Mouse (Mus musculus): ENCODE data around the gene Clns1a. TPM values are rescaled to one million over a fixed set of nuclear protein-coding genes. Genes with fewer than 3 reads are reported as not detected.

Gene Clns1a
- polyA plus RNA-seq, 1 experiment from 2014 or later: 264 TPM

- DNase-seq (ENCODE audit: low spot score) (no peak), ATAC-seq (ENCODE audit: insufficient read depth, low FRiP score, low TSS enrichment) (no peak)
- Histone ChIP-seq H3K9me3 (ENCODE audit: control insufficient read depth, low read length) (no peaks in the 10 kb centered on the region), H3K27me3 (ENCODE audit: control insufficient read depth, insufficient read depth, low read length) (no peaks in the 10 kb centered on the region), H3K27ac (ENCODE audit: low read depth, low read length) (no peak overlapping the region), H3K9ac (ENCODE audit: low read length) (no peak overlapping the region), H3K4me1 (ENCODE audit: control insufficient read depth, insufficient read depth, low read length) (no peaks in the 10 kb centered on the region), H3K4me3 (ENCODE audit: low read depth, low read length) (no peak overlapping the region), H3K36me3 (ENCODE audit: control insufficient read depth, insufficient read depth, low read length) (no peaks in the 10 kb centered on the region; the same call in 1 of the 2 replicates), H3K4me2 (ENCODE audit: low read depth) (no peak overlapping the region)
- 92% methylated on average over 7 of the region's 7 CpGs for WGBS
These were observed 26.0 kb downstream of the Clns1a start for GRCm38 (mm10) chr7:97722278-97722918.

GRCm38 (mm10) chr7:97723646-97724538 lies 27.5 kb downstream of the Clns1a start:
- Histone ChIP-seq H3K4me3 (ENCODE audit: low read depth, low read length) (no peak overlapping the region), H3K9me3 (ENCODE audit: control insufficient read depth, low read length) (no peaks in the 10 kb centered on the region), H3K9ac (ENCODE audit: low read length) (no peak overlapping the region), H3K36me3 (ENCODE audit: control insufficient read depth, insufficient read depth, low read length) (no peaks in the 10 kb centered on the region; the same call in 1 of the 2 replicates), H3K4me1 (ENCODE audit: control insufficient read depth, insufficient read depth, low read length) (0 out of 2 replicates have a peak, but pooled peaks cover 4% of the 10 kb centered on the region), H3K4me2 (ENCODE audit: low read depth) (no peak overlapping the region), H3K27me3 (ENCODE audit: control insufficient read depth, insufficient read depth, low read length) (no peaks in the 10 kb centered on the region), H3K27ac (ENCODE audit: low read depth, low read length) (no peak overlapping the region)
- 92% methylated on average over 11 of the region's 11 CpGs for WGBS
- ATAC-seq (ENCODE audit: insufficient read depth, low FRiP score, low TSS enrichment): no peak
- no peak for DNase-seq (ENCODE audit: low spot score)

GRCm38 (mm10) chr7:97725401-97725800 lies 29.0 kb downstream of the Clns1a start:
- no peak overlapping the region for H3K4me3 ChIP-seq (ENCODE audit: low read depth, low read length)
- ATAC-seq (ENCODE audit: insufficient read depth, low FRiP score, low TSS enrichment): no peak
- 90% methylated on average over 6 of the region's 6 CpGs for WGBS
- H3K27me3 ChIP-seq (ENCODE audit: control insufficient read depth, insufficient read depth, low read length): no peaks in the 10 kb centered on the region
- H3K27ac ChIP-seq (ENCODE audit: low read depth, low read length): no peak overlapping the region
- no peak overlapping the region for H3K9ac ChIP-seq (ENCODE audit: low read length)
- H3K9me3 ChIP-seq (ENCODE audit: control insufficient read depth, low read length): no peaks in the 10 kb centered on the region
- H3K4me2 ChIP-seq (ENCODE audit: low read depth): no peak overlapping the region
- H3K36me3 ChIP-seq (ENCODE audit: control insufficient read depth, insufficient read depth, low read length): no peaks in the 10 kb centered on the region; the same call in 1 of the 2 replicates
- no peak for DNase-seq (ENCODE audit: low spot score)
- H3K4me1 ChIP-seq (ENCODE audit: control insufficient read depth, insufficient read depth, low read length): 0 out of 2 replicates have a peak, but pooled peaks cover 10% of the 10 kb centered on the region

- no peak overlapping the region for H3K4me2 ChIP-seq (ENCODE audit: low read depth)
- H3K9ac ChIP-seq (ENCODE audit: low read length): no peak overlapping the region
- no peak for DNase-seq (ENCODE audit: low spot score)
- WGBS: 89% methylated on average over 7 of the region's 7 CpGs
- H3K4me1 ChIP-seq (ENCODE audit: control insufficient read depth, insufficient read depth, low read length): 0 out of 2 replicates have a peak, but pooled peaks cover 10% of the 10 kb centered on the region
- H3K4me3 ChIP-seq (ENCODE audit: low read depth, low read length): no peak overlapping the region
- no peak for ATAC-seq (ENCODE audit: insufficient read depth, low FRiP score, low TSS enrichment)
- H3K27ac ChIP-seq (ENCODE audit: low read depth, low read length): no peak overlapping the region
- H3K36me3 ChIP-seq (ENCODE audit: control insufficient read depth, insufficient read depth, low read length): no peaks in the 10 kb centered on the region; the same call in 1 of the 2 replicates
- H3K9me3 ChIP-seq (ENCODE audit: control insufficient read depth, low read length): no peaks in the 10 kb centered on the region
- no peaks in the 10 kb centered on the region for H3K27me3 ChIP-seq (ENCODE audit: control insufficient read depth, insufficient read depth, low read length)
These were observed 29.6 kb downstream of the Clns1a start for GRCm38 (mm10) chr7:97726080-97726479.

GRCm38 (mm10) chr7:97726778-97727177 lies 30.3 kb downstream of the Clns1a start:
- no peaks in the 10 kb centered on the region for H3K27me3 ChIP-seq (ENCODE audit: control insufficient read depth, insufficient read depth, low read length)
- 0 out of 2 replicates have a peak, but pooled peaks cover 10% of the 10 kb centered on the region for H3K4me1 ChIP-seq (ENCODE audit: control insufficient read depth, insufficient read depth, low read length)
- H3K9ac ChIP-seq (ENCODE audit: low read length): no peak overlapping the region
- H3K27ac ChIP-seq (ENCODE audit: low read depth, low read length): no peak overlapping the region
- no peaks in the 10 kb centered on the region; the same call in 1 of the 2 replicates for H3K36me3 ChIP-seq (ENCODE audit: control insufficient read depth, insufficient read depth, low read length)
- H3K4me2 ChIP-seq (ENCODE audit: low read depth): no peak overlapping the region
- H3K4me3 ChIP-seq (ENCODE audit: low read depth, low read length): no peak overlapping the region
- no peaks in the 10 kb centered on the region for H3K9me3 ChIP-seq (ENCODE audit: control insufficient read depth, low read length)
- DNase-seq (ENCODE audit: low spot score): no peak
- no peak for ATAC-seq (ENCODE audit: insufficient read depth, low FRiP score, low TSS enrichment)
- 83% methylated on average over 7 of the region's 7 CpGs for WGBS

- DNase-seq (ENCODE audit: low spot score) (peak; percentile 27), ATAC-seq (ENCODE audit: insufficient read depth, low FRiP score, low TSS enrichment) (peak; percentile 60)
- H3K27ac ChIP-seq (ENCODE audit: low read depth, low read length): no peak overlapping the region
- H3K4me1 ChIP-seq (ENCODE audit: control insufficient read depth, insufficient read depth, low read length): 0 out of 2 replicates have a peak, but pooled peaks cover 10% of the 10 kb centered on the region
- H3K27me3 ChIP-seq (ENCODE audit: control insufficient read depth, insufficient read depth, low read length): no peaks in the 10 kb centered on the region
- no peaks in the 10 kb centered on the region; the same call in 1 of the 2 replicates for H3K36me3 ChIP-seq (ENCODE audit: control insufficient read depth, insufficient read depth, low read length)
- peak overlapping the region; percentile 1; the same call in 1 of the 2 replicates for H3K9ac ChIP-seq (ENCODE audit: low read length)
- H3K9me3 ChIP-seq (ENCODE audit: control insufficient read depth, low read length): no peaks in the 10 kb centered on the region
- no peak overlapping the region for H3K4me3 ChIP-seq (ENCODE audit: low read depth, low read length)
- WGBS: 48% methylated on average over 14 of the region's 14 CpGs
- no peak overlapping the region for H3K4me2 ChIP-seq (ENCODE audit: low read depth)
These were observed 32.5 kb downstream of the Clns1a start for GRCm38 (mm10) chr7:97728666-97729614.

- H3K27me3 ChIP-seq (ENCODE audit: control insufficient read depth, insufficient read depth, low read length): no peaks in the 10 kb centered on the region
- H3K36me3 ChIP-seq (ENCODE audit: control insufficient read depth, insufficient read depth, low read length): no peaks in the 10 kb centered on the region
- H3K4me2 ChIP-seq (ENCODE audit: low read depth): no peak overlapping the region
- H3K4me3 ChIP-seq (ENCODE audit: low read depth, low read length): no peak overlapping the region
- 69% methylated on average over 3 of the region's 3 CpGs for WGBS
- ATAC-seq (ENCODE audit: insufficient read depth, low FRiP score, low TSS enrichment) (no peak), DNase-seq (ENCODE audit: low spot score) (no peak)
- H3K9ac ChIP-seq (ENCODE audit: low read length): no peak overlapping the region
- H3K9me3 ChIP-seq (ENCODE audit: control insufficient read depth, low read length): no peaks in the 10 kb centered on the region
- no peak overlapping the region for H3K27ac ChIP-seq (ENCODE audit: low read depth, low read length)
- H3K4me1 ChIP-seq (ENCODE audit: control insufficient read depth, insufficient read depth, low read length): 0 out of 2 replicates have a peak, but pooled peaks cover 10% of the 10 kb centered on the region
These were observed 34.0 kb downstream of the Clns1a start for GRCm38 (mm10) chr7:97730427-97730826.

- H3K4me1 ChIP-seq (ENCODE audit: control insufficient read depth, insufficient read depth, low read length): peaks cover 16% of the 10 kb centered on the region; the same call in 1 of the 2 replicates
- no peak for ATAC-seq (ENCODE audit: insufficient read depth, low FRiP score, low TSS enrichment)
These were observed 37.2 kb downstream of the Clns1a start for GRCm38 (mm10) chr7:97733606-97734005.

More at GRCm38 (mm10) chr7:97733606-97734005, 37.2 kb downstream of the Clns1a start:
- H3K4me3 ChIP-seq (ENCODE audit: low read depth, low read length): no peak overlapping the region
- 91% methylated on average over 5 of the region's 5 CpGs for WGBS
- no peak overlapping the region for H3K27ac ChIP-seq (ENCODE audit: low read depth, low read length)
- H3K9ac ChIP-seq (ENCODE audit: low read length): no peak overlapping the region
- H3K36me3 ChIP-seq (ENCODE audit: control insufficient read depth, insufficient read depth, low read length): no peaks in the 10 kb centered on the region
- H3K4me2 ChIP-seq (ENCODE audit: low read depth): no peak overlapping the region
- no peaks in the 10 kb centered on the region for H3K27me3 ChIP-seq (ENCODE audit: control insufficient read depth, insufficient read depth, low read length)
- H3K9me3 ChIP-seq (ENCODE audit: control insufficient read depth, low read length): no peaks in the 10 kb centered on the region
- DNase-seq (ENCODE audit: low spot score): no peak

Measured in neural tube, embryonic 11.5 days (tissue).